ENCODE assay signal across 28 mouse cellular contexts in genomic region chr2:146881623-146882022, GRCm38 (mm10).
"Had no signal": no experiment of that assay in that cellular context is flagged by ENCODE, and none has a peak within 500 bp of the region (broad histone marks: within the 10 kb centered on the region; RNA-seq: fewer than 3 reads in every experiment).

No protein-coding gene starts in this region.

- H3K9ac ChIP-seq: limb, embryonic 12.5 days; limb, embryonic 13.5 days; limb, embryonic 15.5 days; liver, embryonic 12.5 days; liver, embryonic 13.5 days; liver, embryonic 14.5 days; liver, embryonic 15.5 days; liver, postnatal 0 days; lung, embryonic 14.5 days; lung, embryonic 15.5 days; midbrain, embryonic 12.5 days; midbrain, embryonic 13.5 days; midbrain, embryonic 15.5 days; neural tube, embryonic 12.5 days; neural tube, embryonic 13.5 days had no signal

- H3K9me3 ChIP-seq: limb, embryonic 10.5 days; limb, embryonic 12.5 days; limb, embryonic 13.5 days; limb, embryonic 15.5 days; liver, embryonic 12.5 days; liver, embryonic 13.5 days; liver, embryonic 15.5 days; lung, embryonic 15.5 days; megakaryocyte, embryonic 14.5 days; midbrain, embryonic 10.5 days; midbrain, embryonic 12.5 days; midbrain, embryonic 13.5 days; midbrain, embryonic 15.5 days; neural tube, embryonic 12.5 days; neural tube, embryonic 13.5 days had no signal

- ATAC-seq: liver, embryonic 12.5 days; liver, postnatal 0 days; midbrain, embryonic 13.5 days; midbrain, embryonic 15.5 days; midbrain, embryonic 16.5 days had no signal

- H3K4me3 ChIP-seq: left cerebral cortex, adult 2 months; limb, embryonic 10.5 days; limb, embryonic 12.5 days; limb, embryonic 13.5 days; limb, embryonic 15.5 days; liver, embryonic 12.5 days; liver, embryonic 13.5 days; liver, embryonic 15.5 days; lung, embryonic 15.5 days; megakaryocyte, embryonic 14.5 days; midbrain, embryonic 10.5 days; midbrain, embryonic 12.5 days; midbrain, embryonic 13.5 days; midbrain, embryonic 15.5 days; myocyte; neural tube, embryonic 12.5 days; neural tube, embryonic 13.5 days had no signal

- H3K36me3 ChIP-seq: limb, embryonic 10.5 days; limb, embryonic 13.5 days; limb, embryonic 15.5 days; liver, embryonic 12.5 days; liver, embryonic 13.5 days; liver, embryonic 15.5 days; lung, embryonic 15.5 days; midbrain, embryonic 10.5 days; midbrain, embryonic 12.5 days; midbrain, embryonic 13.5 days; midbrain, embryonic 15.5 days; neural tube, embryonic 12.5 days; neural tube, embryonic 13.5 days had no signal

- DNase-seq: layer of hippocampus, postnatal 36 days; left cerebral cortex, postnatal 4 days; liver; liver, embryonic 13.5 days; liver, postnatal 0 days; lung, embryonic 14.5 days; midbrain, embryonic 14.5 days had no signal

- H3K4me1 ChIP-seq: limb, embryonic 10.5 days; limb, embryonic 12.5 days; limb, embryonic 13.5 days; limb, embryonic 15.5 days; liver, embryonic 12.5 days; liver, embryonic 13.5 days; liver, embryonic 15.5 days; megakaryocyte, embryonic 14.5 days; neural tube, embryonic 12.5 days had no signal

- H3K4me2 ChIP-seq: limb, embryonic 12.5 days; limb, embryonic 13.5 days; limb, embryonic 15.5 days; liver, embryonic 11.5 days; liver, embryonic 12.5 days; liver, embryonic 13.5 days; liver, embryonic 15.5 days; lung, embryonic 14.5 days; lung, embryonic 15.5 days; midbrain, embryonic 11.5 days; midbrain, embryonic 12.5 days; midbrain, embryonic 13.5 days; midbrain, embryonic 15.5 days; neural tube, embryonic 12.5 days; neural tube, embryonic 13.5 days had no signal

- H3K27me3 ChIP-seq: limb, embryonic 12.5 days; limb, embryonic 13.5 days; limb, embryonic 15.5 days; liver, embryonic 12.5 days; liver, embryonic 13.5 days; liver, embryonic 15.5 days; lung, embryonic 15.5 days; megakaryocyte, embryonic 14.5 days; midbrain, embryonic 15.5 days; neural tube, embryonic 12.5 days; neural tube, embryonic 13.5 days had no signal

- H3K27ac ChIP-seq: left cerebral cortex, adult 2 months; limb, embryonic 10.5 days; limb, embryonic 12.5 days; limb, embryonic 13.5 days; limb, embryonic 15.5 days; liver, embryonic 12.5 days; liver, embryonic 13.5 days; liver, embryonic 14.5 days; liver, embryonic 15.5 days; lung, embryonic 15.5 days; macrophage; midbrain, embryonic 10.5 days; midbrain, embryonic 12.5 days; midbrain, embryonic 13.5 days; midbrain, embryonic 15.5 days; neural tube, embryonic 12.5 days; neural tube, embryonic 13.5 days had no signal
